8 mouse cellular contexts compared by ENCODE assay signal in the genomic region with DNA sequence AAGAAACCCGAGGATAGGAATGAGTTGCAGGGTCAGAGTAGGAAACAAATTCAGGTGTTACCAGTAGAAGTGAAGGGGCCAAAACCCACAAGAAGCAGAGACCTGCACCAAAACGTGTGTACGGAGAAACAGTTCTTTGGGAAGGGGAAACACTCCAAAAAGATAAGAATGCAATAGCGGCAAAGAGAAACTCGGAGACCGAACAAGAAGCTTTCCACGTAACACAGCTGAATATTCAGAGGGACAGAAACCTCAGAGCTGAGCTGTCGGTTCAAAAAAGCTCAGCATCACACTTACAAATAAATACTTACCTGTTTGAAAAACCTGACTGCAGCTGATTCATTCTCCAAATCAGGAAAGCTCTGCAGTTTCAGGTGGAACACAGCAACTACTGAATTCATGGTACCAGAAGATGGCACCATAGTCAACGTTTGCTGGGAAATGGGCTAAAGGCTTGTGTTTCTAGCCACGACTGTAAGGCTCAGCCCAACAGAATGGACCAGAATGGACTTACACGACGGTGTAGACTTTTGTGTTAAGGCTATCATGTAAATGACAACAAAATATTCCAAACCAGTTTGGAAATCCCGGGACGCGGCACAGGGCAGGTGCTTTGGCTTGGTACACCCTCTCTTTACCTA.
DNase-seq lines count a peak whose midpoint lies in the region; ATAC-seq and TF ChIP-seq lines count a peak whose summit lies in the region.
"Had no signal": no experiment of that assay in that cellular context is flagged by ENCODE, and none has a peak within 500 bp of the region (broad histone marks: within the 10 kb centered on the region; RNA-seq: fewer than 3 reads in every experiment).

No protein-coding gene starts in this region.

- H3K27ac ChIP-seq in liver, embryonic 14.5 days = no peak overlapping the region
- H3K27ac ChIP-seq in liver, embryonic 12.5 days = no peak overlapping the region
- no peak overlapping the region for H3K27ac ChIP-seq in intestine, postnatal 0 days (ENCODE audit: low read depth, low read length)
- no peak overlapping the region for H3K27ac ChIP-seq in midbrain, postnatal 0 days (ENCODE audit: low read depth, low read length)
- H3K27ac ChIP-seq: neural tube, embryonic 12.5 days had no signal

- DNase-seq in liver, embryonic 14.5 days (ENCODE audit: low read depth in 3 of 3, low spot score in 3 of 3) = no peak
- DNase-seq in embryo, embryonic 10.5 days (ENCODE audit: low spot score) = peak; percentile 73
- peak; percentile 86 for DNase-seq in midbrain, postnatal 0 days (ENCODE audit: low spot score)
- DNase-seq in heart, adult 11 months = no peak

- no peak for TF ChIP-seq EP300 in liver, embryonic 14.5 days (IDR thresholded peaks at IDR 0.05; ENCODE audit: low read depth)

- no peak for ATAC-seq in liver, embryonic 14.5 days (ENCODE audit: insufficient read depth)
- ATAC-seq in liver, embryonic 12.5 days = no peak
- no peak for ATAC-seq in intestine, postnatal 0 days
- peak; percentile 54; the same call in 1 of the 2 replicates for ATAC-seq in midbrain, postnatal 0 days (ENCODE audit: low FRiP score)
- no peak for ATAC-seq in megakaryocyte-erythroid progenitor cell, adult 5-6 weeks (replicated peaks; ENCODE audit: low FRiP score, low TSS enrichment, poor library complexity, severe bottlenecking)

- H3K9ac ChIP-seq in liver, embryonic 14.5 days (replicated peaks) = no peak overlapping the region
- H3K9ac ChIP-seq in liver, embryonic 12.5 days = no peak overlapping the region
- no peak overlapping the region for H3K9ac ChIP-seq in intestine, postnatal 0 days (ENCODE audit: low read depth, low read length)
- no peak overlapping the region for H3K9ac ChIP-seq in midbrain, postnatal 0 days (replicated peaks; ENCODE audit: low read length, poor library complexity, severe bottlenecking)
- H3K9ac ChIP-seq: neural tube, embryonic 12.5 days had no signal

- TF ChIP-seq CTCF in liver, embryonic 14.5 days (IDR thresholded peaks at IDR 0.05; ENCODE audit: low read depth) = peak; percentile 24; the same call in 1 of the 2 replicates
- TF ChIP-seq CTCF in intestine, postnatal 0 days (IDR thresholded peaks at IDR 0.05; ENCODE audit: low read depth) = peak; percentile 80
- peak; percentile 89 for TF ChIP-seq CTCF in midbrain, postnatal 0 days (IDR thresholded peaks at IDR 0.05)

- H3K4me2 ChIP-seq in liver, embryonic 14.5 days (ENCODE audit: low read depth) = no peak overlapping the region
- H3K4me2 ChIP-seq in liver, embryonic 12.5 days = no peak overlapping the region
- no peak overlapping the region for H3K4me2 ChIP-seq in intestine, postnatal 0 days (replicated peaks; ENCODE audit: low read depth)
- no peak overlapping the region for H3K4me2 ChIP-seq in midbrain, postnatal 0 days (ENCODE audit: low read depth, low read length, poor library complexity, severe bottlenecking)
- H3K4me2 ChIP-seq: neural tube, embryonic 12.5 days had no signal

- no peaks in the 10 kb centered on the region for H3K36me3 ChIP-seq in liver, embryonic 14.5 days (replicated peaks; ENCODE audit: control insufficient read depth, insufficient read depth, low read depth)
- H3K36me3 ChIP-seq in liver, embryonic 12.5 days = no peaks in the 10 kb centered on the region
- H3K36me3 ChIP-seq in intestine, postnatal 0 days (ENCODE audit: control insufficient read depth, insufficient read depth) = no peaks in the 10 kb centered on the region
- H3K36me3 ChIP-seq in midbrain, postnatal 0 days (ENCODE audit: insufficient read depth, low read length) = no peaks in the 10 kb centered on the region
- H3K36me3 ChIP-seq: neural tube, embryonic 12.5 days had no signal

- H3K9me3 ChIP-seq in liver, embryonic 14.5 days (ENCODE audit: control insufficient read depth, low read length) = no peaks in the 10 kb centered on the region
- H3K9me3 ChIP-seq in liver, embryonic 12.5 days (replicated peaks) = no peaks in the 10 kb centered on the region
- H3K9me3 ChIP-seq in intestine, postnatal 0 days (ENCODE audit: control insufficient read depth) = no peaks in the 10 kb centered on the region
- H3K9me3 ChIP-seq in midbrain, postnatal 0 days (ENCODE audit: low read length) = no peaks in the 10 kb centered on the region
- H3K9me3 ChIP-seq: neural tube, embryonic 12.5 days had no signal

- no peaks in the 10 kb centered on the region for H3K4me1 ChIP-seq in liver, embryonic 14.5 days (replicated peaks; ENCODE audit: control insufficient read depth in 2 of 2, insufficient read depth in 2 of 2, low read length in 1 of 2)
- H3K4me1 ChIP-seq in liver, embryonic 12.5 days = no peaks in the 10 kb centered on the region
- 0 out of 2 replicates have a peak, but pooled peaks cover 2% of the 10 kb centered on the region for H3K4me1 ChIP-seq in intestine, postnatal 0 days (replicated peaks; ENCODE audit: control insufficient read depth, insufficient read depth, low read length)
- no peaks in the 10 kb centered on the region for H3K4me1 ChIP-seq in midbrain, postnatal 0 days (ENCODE audit: insufficient read depth, low read length)

- WGBS in liver, embryonic 14.5 days (ENCODE audit: insufficient replicate concordance) = 38% methylated on average over 15 of the region's 15 CpGs
- WGBS in liver, embryonic 12.5 days (ENCODE audit: insufficient replicate concordance) = 48% methylated on average over 15 of the region's 15 CpGs
- 50% methylated on average over 15 of the region's 15 CpGs for WGBS in intestine, postnatal 0 days
- 52% methylated on average over 15 of the region's 15 CpGs for WGBS in midbrain, postnatal 0 days

- H3K27me3 ChIP-seq in liver, embryonic 14.5 days (ENCODE audit: control insufficient read depth, insufficient read depth, low read length) = no peaks in the 10 kb centered on the region
- peaks cover 9% of the 10 kb centered on the region; the same call in 1 of the 2 replicates for H3K27me3 ChIP-seq in liver, embryonic 12.5 days (replicated peaks)
- H3K27me3 ChIP-seq in intestine, postnatal 0 days (replicated peaks; ENCODE audit: control insufficient read depth, insufficient read depth, low read length) = no peaks in the 10 kb centered on the region
- peaks cover 55% of the 10 kb centered on the region for H3K27me3 ChIP-seq in midbrain, postnatal 0 days (ENCODE audit: insufficient read depth, low read length)

- H3K4me3 ChIP-seq in liver, embryonic 14.5 days (ENCODE audit: insufficient read depth in 1 of 2, low read depth in 2 of 2, low read length in 2 of 2) = no peak overlapping the region
- no peak overlapping the region for H3K4me3 ChIP-seq in liver, embryonic 12.5 days
- H3K4me3 ChIP-seq in intestine, postnatal 0 days (ENCODE audit: low read depth, low read length) = no peak overlapping the region
- no peak overlapping the region for H3K4me3 ChIP-seq in midbrain, postnatal 0 days (ENCODE audit: low read depth, low read length)
- H3K4me3 ChIP-seq: neural tube, embryonic 12.5 days had no signal

Comparison
In these comparisons a context has a peak if more than half of its experiments do, and no peak if none do; other contexts are left out.
1. DNase-seq: peak in embryo, embryonic 10.5 days (single experiment) and midbrain, postnatal 0 days (single experiment); none in liver, embryonic 14.5 days (0 of 3) and heart, adult 11 months (single experiment).
2. CTCF ChIP-seq: peak in every context shown above with its lines; median percentile 89 in midbrain, postnatal 0 days; 80 in intestine, postnatal 0 days; 24 in liver, embryonic 14.5 days.